Mouse (Mus musculus): ENCODE data around the gene Adamts6. TPM values are rescaled to one million over a fixed set of nuclear protein-coding genes. Genes with fewer than 3 reads are reported as not detected.

Adamts6 gene
- 2.1 and 2.3 TPM in 2 replicates for polyA plus RNA-seq (2011; ENCODE audit: insufficient read depth, insufficient read length, low read depth, missing spikeins)

DNA sequence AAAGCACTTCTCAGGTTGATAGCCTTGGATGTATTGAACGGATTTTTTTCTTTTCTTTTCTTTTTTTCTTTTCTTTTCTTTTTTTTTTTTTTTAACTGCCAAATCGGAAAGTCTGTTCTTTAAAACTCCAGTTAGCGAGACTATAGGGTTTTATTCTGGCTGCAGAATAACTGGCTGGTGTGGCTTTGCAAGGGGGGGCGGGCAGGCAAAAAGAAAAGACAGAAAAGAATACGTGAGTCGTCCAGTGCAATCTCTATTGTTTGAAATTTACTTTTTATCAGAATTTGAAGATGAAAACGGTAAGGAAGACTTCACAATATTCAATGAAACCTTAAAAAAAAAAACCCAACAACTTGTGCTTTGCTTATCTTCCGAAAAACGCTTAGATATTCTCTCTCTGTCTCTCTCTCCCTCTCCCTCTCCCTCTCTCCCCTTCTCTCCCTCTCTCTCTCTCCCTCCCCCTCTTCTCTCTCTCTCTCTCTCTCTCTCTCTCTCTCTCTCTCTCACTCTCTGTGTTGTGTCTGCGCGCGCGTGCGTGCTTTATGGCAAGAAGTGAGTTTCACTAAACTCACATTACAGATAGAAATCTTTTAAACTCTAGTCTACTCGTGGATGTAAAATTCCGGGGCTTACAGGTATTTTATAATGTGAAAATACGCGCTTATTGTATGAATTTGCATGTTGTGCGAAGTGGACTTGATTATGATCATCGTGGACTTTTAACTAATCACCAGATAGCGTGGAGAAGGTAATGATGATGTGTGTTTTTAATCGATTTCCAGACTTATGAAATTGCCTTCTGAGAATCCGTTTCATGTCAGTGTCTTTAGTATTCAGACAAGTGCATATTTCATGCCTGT lies at the start of gene Adamts6:
Gene Adamts6 (plus strand): TSS at position 470 of the 860 bp plus-strand sequence.
- no peaks in the 10 kb centered on the region for H3K36me3 ChIP-seq (ENCODE audit: control insufficient read depth, insufficient read depth, low read length, poor library complexity, severe bottlenecking)
- H3K9ac ChIP-seq (ENCODE audit: low read depth, poor library complexity, severe bottlenecking), result no peak within 1 kb of the TSS
- H3K27me3 ChIP-seq (ENCODE audit: control insufficient read depth, insufficient read depth, low read length, poor library complexity, severe bottlenecking), result no peaks in the 10 kb centered on the region
- no peaks in the 10 kb centered on the region for H3K9me3 ChIP-seq (replicated peaks; ENCODE audit: control insufficient read depth, insufficient read depth, low read length, poor library complexity, severe bottlenecking)
- H3K4me1 ChIP-seq (ENCODE audit: control insufficient read depth, insufficient read depth, low read length), result no peaks in the 10 kb centered on the region
- TF ChIP-seq EP300 (IDR thresholded peaks at IDR 0.05; ENCODE audit: insufficient read depth, low read depth, low read length), result no peak
- no peak for TF ChIP-seq POLR2A (IDR thresholded peaks at IDR 0.05; ENCODE audit: insufficient read depth, low read length)
- TF ChIP-seq CTCF (IDR thresholded peaks at IDR 0.05; ENCODE audit: low read depth, low read length), result no peak
- H3K27ac ChIP-seq (ENCODE audit: insufficient read depth, low read length), result no peak within 1 kb of the TSS; the same call in 1 of the 2 replicates
- H3K4me3 ChIP-seq (ENCODE audit: low read depth, low read length), result peak within 1 kb of the TSS; percentile 36

DNA sequence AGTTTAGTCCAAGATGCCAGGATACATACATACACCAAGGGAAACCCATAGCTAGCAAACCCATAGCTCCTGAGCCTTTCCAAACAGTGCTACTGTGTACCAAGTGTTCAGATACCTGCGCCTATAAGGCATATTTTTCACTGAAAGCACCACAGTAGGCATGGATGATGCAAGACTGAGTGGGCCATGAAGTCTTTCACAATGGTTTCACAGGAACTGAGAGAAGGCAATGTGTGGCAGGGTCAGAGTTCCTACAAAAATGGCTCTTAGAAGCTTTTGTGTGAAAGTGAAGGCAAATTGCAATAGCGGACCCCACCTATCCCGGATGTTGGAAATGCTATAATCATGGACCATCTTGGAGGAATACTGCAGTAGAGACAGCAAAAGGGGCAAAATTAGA lies 28.6 kb upstream of the Adamts6 start:
- no peaks in the 10 kb centered on the region for H3K27me3 ChIP-seq (ENCODE audit: control insufficient read depth, insufficient read depth, low read length, poor library complexity, severe bottlenecking)
- H3K9ac ChIP-seq (ENCODE audit: low read depth, poor library complexity, severe bottlenecking), result no peak overlapping the region
- no peak overlapping the region for H3K4me3 ChIP-seq (ENCODE audit: low read depth, low read length)
- H3K36me3 ChIP-seq (ENCODE audit: control insufficient read depth, insufficient read depth, low read length, poor library complexity, severe bottlenecking), result no peaks in the 10 kb centered on the region
- TF ChIP-seq CTCF (IDR thresholded peaks at IDR 0.05; ENCODE audit: low read depth, low read length) (no peak), EP300 (IDR thresholded peaks at IDR 0.05; ENCODE audit: insufficient read depth, low read depth, low read length) (no peak), POLR2A (IDR thresholded peaks at IDR 0.05; ENCODE audit: insufficient read depth, low read length) (no peak)
- no peak overlapping the region for H3K27ac ChIP-seq (ENCODE audit: insufficient read depth, low read length)
- H3K4me1 ChIP-seq (ENCODE audit: control insufficient read depth, insufficient read depth, low read length), result no peaks in the 10 kb centered on the region
- H3K9me3 ChIP-seq (replicated peaks; ENCODE audit: control insufficient read depth, insufficient read depth, low read length, poor library complexity, severe bottlenecking), result no peaks in the 10 kb centered on the region

DNA sequence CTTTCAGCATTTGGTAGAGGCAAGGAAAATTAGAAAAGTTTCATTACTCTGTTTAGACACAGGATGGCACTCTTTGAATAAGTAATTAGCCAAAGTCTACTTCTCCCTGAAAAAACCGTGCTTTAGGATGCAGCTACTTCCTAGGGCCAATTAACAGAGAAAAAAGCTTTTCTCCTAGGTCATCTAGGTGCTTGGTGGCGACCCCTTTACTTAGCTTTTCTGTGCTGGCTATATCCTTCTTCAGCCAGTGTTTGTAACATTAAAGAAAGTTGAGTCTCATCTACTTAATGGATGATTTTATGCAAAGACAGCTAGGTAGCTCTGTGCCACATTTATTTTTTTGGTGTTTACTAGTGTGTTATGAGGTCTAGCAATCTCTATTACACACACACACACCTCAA lies 2.6 kb upstream of the Adamts6 start:
- H3K27ac ChIP-seq (ENCODE audit: insufficient read depth, low read length), result no peak overlapping the region
- no peaks in the 10 kb centered on the region for H3K36me3 ChIP-seq (ENCODE audit: control insufficient read depth, insufficient read depth, low read length, poor library complexity, severe bottlenecking)
- no peaks in the 10 kb centered on the region for H3K4me1 ChIP-seq (ENCODE audit: control insufficient read depth, insufficient read depth, low read length)
- no peak overlapping the region for H3K9ac ChIP-seq (ENCODE audit: low read depth, poor library complexity, severe bottlenecking)
- no peak overlapping the region for H3K4me3 ChIP-seq (ENCODE audit: low read depth, low read length)
- H3K9me3 ChIP-seq (replicated peaks; ENCODE audit: control insufficient read depth, insufficient read depth, low read length, poor library complexity, severe bottlenecking), result no peaks in the 10 kb centered on the region
- no peak for TF ChIP-seq EP300 (IDR thresholded peaks at IDR 0.05; ENCODE audit: insufficient read depth, low read depth, low read length)
- no peak for TF ChIP-seq POLR2A (IDR thresholded peaks at IDR 0.05; ENCODE audit: insufficient read depth, low read length)
- no peak for TF ChIP-seq CTCF (IDR thresholded peaks at IDR 0.05; ENCODE audit: low read depth, low read length)
- no peaks in the 10 kb centered on the region for H3K27me3 ChIP-seq (ENCODE audit: control insufficient read depth, insufficient read depth, low read length, poor library complexity, severe bottlenecking)

DNA sequence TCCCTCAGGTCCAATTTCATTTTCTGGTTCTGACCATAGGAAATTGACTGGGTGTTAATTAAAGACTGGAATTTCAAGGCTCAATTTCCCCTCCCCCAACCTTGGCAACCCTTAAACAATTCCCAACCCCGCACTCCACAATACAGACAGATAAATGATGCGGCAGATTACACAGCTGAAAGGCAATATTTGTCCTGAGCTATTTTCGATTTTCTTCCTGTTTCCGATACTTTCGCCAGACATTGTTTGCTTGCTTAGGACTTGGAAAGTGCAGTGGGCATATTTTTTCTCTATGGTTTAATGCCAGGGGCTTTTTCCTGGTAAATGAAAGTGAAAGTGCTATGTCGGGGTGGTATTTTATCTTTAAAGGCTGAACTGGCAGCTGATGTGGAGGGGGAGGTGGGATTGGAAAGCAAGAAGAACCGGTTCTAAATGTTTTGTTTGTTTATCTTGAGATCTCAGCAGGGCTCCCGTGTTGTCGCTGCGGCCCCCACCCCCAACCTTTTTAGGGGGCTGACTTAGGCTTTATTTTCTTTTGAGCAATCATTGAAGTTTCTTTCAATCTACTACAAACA lies 1.8 kb upstream of the Adamts6 start:
- Histone ChIP-seq H3K9me3 (replicated peaks; ENCODE audit: control insufficient read depth, insufficient read depth, low read length, poor library complexity, severe bottlenecking) (no peaks in the 10 kb centered on the region), H3K4me3 (ENCODE audit: low read depth, low read length) (no peak overlapping the region), H3K9ac (ENCODE audit: low read depth, poor library complexity, severe bottlenecking) (no peak overlapping the region), H3K27me3 (ENCODE audit: control insufficient read depth, insufficient read depth, low read length, poor library complexity, severe bottlenecking) (no peaks in the 10 kb centered on the region), H3K36me3 (ENCODE audit: control insufficient read depth, insufficient read depth, low read length, poor library complexity, severe bottlenecking) (no peaks in the 10 kb centered on the region), H3K27ac (ENCODE audit: insufficient read depth, low read length) (no peak overlapping the region), H3K4me1 (ENCODE audit: control insufficient read depth, insufficient read depth, low read length) (no peaks in the 10 kb centered on the region)
- no peak for TF ChIP-seq POLR2A (IDR thresholded peaks at IDR 0.05; ENCODE audit: insufficient read depth, low read length)
- TF ChIP-seq EP300 (IDR thresholded peaks at IDR 0.05; ENCODE audit: insufficient read depth, low read depth, low read length), result 0 out of 2 replicates have a peak, but pooled peaks have one; percentile 12
- no peak for TF ChIP-seq CTCF (IDR thresholded peaks at IDR 0.05; ENCODE audit: low read depth, low read length)

DNA sequence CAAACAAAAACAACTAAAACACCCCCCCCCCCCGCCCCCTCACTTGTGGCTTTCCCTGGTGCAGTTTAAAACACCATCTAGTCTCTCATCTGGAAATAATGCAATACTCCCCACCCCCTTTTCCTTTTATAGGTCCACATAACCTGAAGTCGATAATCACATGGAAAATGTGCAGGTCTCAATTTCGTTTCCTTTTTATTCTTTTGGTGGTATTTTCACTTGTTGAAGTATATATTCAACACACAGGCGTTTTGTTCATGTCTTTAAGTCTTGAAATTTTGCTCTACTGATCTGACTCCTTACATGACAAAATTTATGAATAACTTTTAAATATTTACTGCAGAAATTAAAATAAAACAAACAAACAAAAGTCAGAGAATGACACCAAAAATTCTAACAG lies 1.3 kb upstream of the Adamts6 start:
- H3K9ac ChIP-seq (ENCODE audit: low read depth, poor library complexity, severe bottlenecking), result no peak overlapping the region
- H3K9me3 ChIP-seq (replicated peaks; ENCODE audit: control insufficient read depth, insufficient read depth, low read length, poor library complexity, severe bottlenecking), result no peaks in the 10 kb centered on the region
- TF ChIP-seq EP300 (IDR thresholded peaks at IDR 0.05; ENCODE audit: insufficient read depth, low read depth, low read length) (no peak), CTCF (IDR thresholded peaks at IDR 0.05; ENCODE audit: low read depth, low read length) (no peak), POLR2A (IDR thresholded peaks at IDR 0.05; ENCODE audit: insufficient read depth, low read length) (no peak)
- no peak overlapping the region for H3K4me3 ChIP-seq (ENCODE audit: low read depth, low read length)
- no peak overlapping the region for H3K27ac ChIP-seq (ENCODE audit: insufficient read depth, low read length)
- no peaks in the 10 kb centered on the region for H3K36me3 ChIP-seq (ENCODE audit: control insufficient read depth, insufficient read depth, low read length, poor library complexity, severe bottlenecking)
- H3K27me3 ChIP-seq (ENCODE audit: control insufficient read depth, insufficient read depth, low read length, poor library complexity, severe bottlenecking), result no peaks in the 10 kb centered on the region
- no peaks in the 10 kb centered on the region for H3K4me1 ChIP-seq (ENCODE audit: control insufficient read depth, insufficient read depth, low read length)

DNA sequence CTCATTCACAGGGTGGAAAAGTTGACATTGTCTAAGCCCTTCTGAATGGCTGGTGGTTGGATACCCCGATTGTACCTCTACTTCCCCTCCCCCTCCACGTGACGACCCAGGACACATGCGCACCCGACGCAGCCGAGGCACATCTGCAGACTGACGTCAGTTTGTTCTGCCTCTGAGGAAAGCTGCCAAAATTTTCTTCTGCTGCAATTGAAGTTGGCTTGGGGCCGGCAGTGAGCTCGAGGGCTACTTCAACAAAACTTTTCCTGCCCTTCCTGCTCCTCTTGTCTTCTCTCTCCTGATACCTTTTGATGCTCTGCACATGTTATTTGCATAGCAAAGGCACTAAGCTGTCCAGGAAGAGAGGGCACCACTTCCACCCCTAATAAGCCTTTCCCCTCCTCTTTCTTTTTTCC lies 732 bp upstream of the Adamts6 start:
- H3K9ac ChIP-seq (ENCODE audit: low read depth, poor library complexity, severe bottlenecking), result no peak overlapping the region
- peak; percentile 62; the same call in 1 of the 2 replicates for TF ChIP-seq EP300 (IDR thresholded peaks at IDR 0.05; ENCODE audit: insufficient read depth, low read depth, low read length)
- TF ChIP-seq POLR2A (IDR thresholded peaks at IDR 0.05; ENCODE audit: insufficient read depth, low read length), result no peak
- no peak for TF ChIP-seq CTCF (IDR thresholded peaks at IDR 0.05; ENCODE audit: low read depth, low read length)
- H3K27me3 ChIP-seq (ENCODE audit: control insufficient read depth, insufficient read depth, low read length, poor library complexity, severe bottlenecking), result no peaks in the 10 kb centered on the region
- peak overlapping the region; percentile 36 for H3K4me3 ChIP-seq (ENCODE audit: low read depth, low read length)
- no peaks in the 10 kb centered on the region for H3K9me3 ChIP-seq (replicated peaks; ENCODE audit: control insufficient read depth, insufficient read depth, low read length, poor library complexity, severe bottlenecking)
- no peak overlapping the region; the same call in 1 of the 2 replicates for H3K27ac ChIP-seq (ENCODE audit: insufficient read depth, low read length)
- no peaks in the 10 kb centered on the region for H3K4me1 ChIP-seq (ENCODE audit: control insufficient read depth, insufficient read depth, low read length)
- H3K36me3 ChIP-seq (ENCODE audit: control insufficient read depth, insufficient read depth, low read length, poor library complexity, severe bottlenecking), result no peaks in the 10 kb centered on the region
